Mouse (Mus musculus) CH12.LX (cell line): ENCODE results near the gene Cd48.

Source experiments
- CHD1 ChIP-seq: IDR thresholded peaks from 2 replicates; pipeline ENCODE4 v1.6.1; 2012; ENCODE audit warnings: low read depth, low read length, improper control_type of control experiment, inconsistent platforms
- E2F4 ChIP-seq: IDR thresholded peaks from 2 replicates; pipeline ENCODE4 v1.6.1; 2011; ENCODE audit warnings: low read depth, low read length, improper control_type of control experiment; ENCODE audit not compliant: insufficient replicate concordance
- EP300 ChIP-seq: IDR thresholded peaks from 2 replicates; pipeline ENCODE4 v1.6.1; 2011; ENCODE audit warnings: low read length, improper control_type of control experiment
- GABPA ChIP-seq: IDR thresholded peaks from 2 replicates; pipeline ENCODE4 v1.6.1; 2012; ENCODE audit warnings: low read depth, low read length, improper control_type of control experiment, inconsistent platforms; ENCODE audit not compliant: insufficient replicate concordance
- MEF2A ChIP-seq: IDR thresholded peaks from 2 replicates; pipeline ENCODE4 v1.6.1; 2014; ENCODE audit warnings: low read depth, mild to moderate bottlenecking, inconsistent platforms, low read length, improper control_type of control experiment, borderline replicate concordance
- POLR2A ChIP-seq: IDR thresholded peaks from 2 replicates; pipeline ENCODE4 v1.6.1; 2011; ENCODE audit warnings: low read depth, mild to moderate bottlenecking, improper control_type of control experiment, low read length
- POLR2AphosphoS2 ChIP-seq: IDR thresholded peaks from 2 replicates; pipeline ENCODE4 v1.6.1; 2011; ENCODE audit warnings: low read depth, low read length, improper control_type of control experiment
- RAD21 ChIP-seq: IDR thresholded peaks from 2 replicates; pipeline ENCODE4 v1.6.1; 2011; ENCODE audit warnings: low read depth, mild to moderate bottlenecking, low read length, improper control_type of control experiment, moderate library complexity
- USF2 ChIP-seq: conservative IDR thresholded peaks from 2 replicates; pipeline ENCODE4 v1.6.1; 2011; ENCODE audit warnings: low read depth, low read length, improper control_type of control experiment

DNA sequence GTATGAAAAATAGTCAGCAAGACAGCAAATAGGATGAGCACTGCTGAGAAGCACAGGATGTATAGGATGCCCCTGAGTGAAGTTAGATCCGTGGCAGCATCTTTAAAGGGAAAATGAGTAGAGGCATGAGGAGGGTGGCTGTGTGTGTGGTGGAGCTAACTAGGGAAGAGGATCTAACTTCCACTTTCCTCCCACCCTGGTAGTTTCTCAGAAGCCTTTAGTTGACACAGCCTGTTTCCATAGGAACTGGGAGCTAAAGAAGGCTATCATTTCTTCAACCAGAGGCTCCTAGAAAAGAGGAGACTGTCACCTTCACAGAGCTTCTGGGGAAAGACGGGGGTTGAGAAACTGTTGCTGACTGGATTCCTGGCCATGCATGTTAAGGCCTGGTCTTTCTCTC, 43.1 kb upstream of the Cd48 start:
- TF ChIP-seq USF2 (no peak), CHD1 (no peak), E2F4 (no peak), MEF2A (no peak), POLR2A (no peak), EP300 (no peak), GABPA (no peak), RAD21 (no peak), POLR2AphosphoS2 (no peak)
